Mouse (Mus musculus) megakaryocyte progenitor cell, adult 5-6 weeks (primary cell): ENCODE measurements around the gene Padi2. TPM values are rescaled to one million over a fixed set of nuclear protein-coding genes. Genes with fewer than 3 reads are reported as not detected.

Source experiments
- ATAC-seq: replicated peaks from 2 replicates; pipeline ENCODE4 v1.8.0; 2016; ENCODE audit warnings: mild to moderate bottlenecking, moderate TSS enrichment, inconsistent platforms; ENCODE audit not compliant: poor library complexity
- total RNA-seq, 2 experiments: library from RNA; stranded (forward) in 1 of 2; stranded (reverse) in 1 of 2; fragments of 157-497, 149-512 nt in 1 of 2; fragments of 200-1000 nt in 1 of 2; gene quantifications; 2 replicates each; pipeline versions ENCODE4 v1.2.3 to v1.2.4; 2015 to 2017

Gene Padi2
- total RNA-seq, 2 experiments from 2014 or later, result 5.0 to 5.5 TPM

- ATAC-seq, result no peak
Observed at GRCm38 (mm10) chr4:140881026-140881670, 25.0 kb upstream of the Padi2 start.

GRCm38 (mm10) chr4:140881771-140882170 lies 24.4 kb upstream of the Padi2 start:
- ATAC-seq, result no peak

GRCm38 (mm10) chr4:140882365-140882764 lies 23.8 kb upstream of the Padi2 start:
- no peak for ATAC-seq

GRCm38 (mm10) chr4:140882981-140883380 lies 23.2 kb upstream of the Padi2 start:
- no peak for ATAC-seq

GRCm38 (mm10) chr4:140883852-140884251 lies 22.3 kb upstream of the Padi2 start:
- ATAC-seq, result no peak

- no peak for ATAC-seq
Observed at GRCm38 (mm10) chr4:140891525-140892162, 14.5 kb upstream of the Padi2 start.

- no peak for ATAC-seq
Observed at GRCm38 (mm10) chr4:140892163-140892530, 14.0 kb upstream of the Padi2 start.

- peak; percentile 35 for ATAC-seq
Observed at GRCm38 (mm10) chr4:140904776-140905425, 1.2 kb upstream of the Padi2 start.

GRCm38 (mm10) chr4:140905426-140905871 lies 695 bp upstream of the Padi2 start:
- ATAC-seq, result peak; percentile 43

GRCm38 (mm10) chr4:140906827-140907280 lies 710 bp downstream of the Padi2 start:
- ATAC-seq, result no peak

GRCm38 (mm10) chr4:140907306-140908024 lies 1.3 kb downstream of the Padi2 start:
- no peak for ATAC-seq

- ATAC-seq, result no peak
Observed at GRCm38 (mm10) chr4:140908627-140909026, 2.5 kb downstream of the Padi2 start.

- ATAC-seq, result no peak
Observed at GRCm38 (mm10) chr4:140909536-140909935, 3.4 kb downstream of the Padi2 start.

GRCm38 (mm10) chr4:140910661-140911310 lies 4.6 kb downstream of the Padi2 start:
- ATAC-seq, result no peak

- ATAC-seq, result no peak
Observed at GRCm38 (mm10) chr4:140911416-140911815, 5.3 kb downstream of the Padi2 start.

GRCm38 (mm10) chr4:140912271-140912833 lies 6.2 kb downstream of the Padi2 start:
- no peak for ATAC-seq

- no peak for ATAC-seq
Observed at GRCm38 (mm10) chr4:140913565-140913964, 7.4 kb downstream of the Padi2 start.

- no peak for ATAC-seq
Observed at GRCm38 (mm10) chr4:140914731-140915131, 8.6 kb downstream of the Padi2 start.

- no peak for ATAC-seq
Observed at GRCm38 (mm10) chr4:140915235-140915634, 9.1 kb downstream of the Padi2 start.

GRCm38 (mm10) chr4:140916296-140916695 lies 10.2 kb downstream of the Padi2 start:
- ATAC-seq, result no peak

GRCm38 (mm10) chr4:140917451-140917850 lies 11.3 kb downstream of the Padi2 start:
- ATAC-seq, result no peak
